Mouse (Mus musculus): ENCODE data around the gene Senp8.

GRCm38 (mm10) chr9:59723791-59724442, 26.6 kb downstream of the Senp8 start:
- TF ChIP-seq GATA1 (IDR thresholded peaks at IDR 0.05; ENCODE audit: borderline replicate concordance, low read length) (no peak), FLI1 (IDR thresholded peaks at IDR 0.05; ENCODE audit: low read length) (no peak)
